Mouse (Mus musculus) liver, embryonic 14.5 days (tissue): ENCODE data around the gene Crcp.
A peak's percentile ranks its signal among the peaks of the same experiment; 100 is the strongest.

Experiments used
- CTCF ChIP-seq: IDR thresholded peaks from 2 replicates; pipeline ENCODE4 v1.5.1; 2016; ENCODE audit warnings: antibody characterized with exemption, low read depth, control low read depth
- EP300 ChIP-seq: IDR thresholded peaks from 2 replicates; pipeline ENCODE4 v1.6.1; 2016; ENCODE audit warnings: antibody characterized with exemption, low read depth

DNA sequence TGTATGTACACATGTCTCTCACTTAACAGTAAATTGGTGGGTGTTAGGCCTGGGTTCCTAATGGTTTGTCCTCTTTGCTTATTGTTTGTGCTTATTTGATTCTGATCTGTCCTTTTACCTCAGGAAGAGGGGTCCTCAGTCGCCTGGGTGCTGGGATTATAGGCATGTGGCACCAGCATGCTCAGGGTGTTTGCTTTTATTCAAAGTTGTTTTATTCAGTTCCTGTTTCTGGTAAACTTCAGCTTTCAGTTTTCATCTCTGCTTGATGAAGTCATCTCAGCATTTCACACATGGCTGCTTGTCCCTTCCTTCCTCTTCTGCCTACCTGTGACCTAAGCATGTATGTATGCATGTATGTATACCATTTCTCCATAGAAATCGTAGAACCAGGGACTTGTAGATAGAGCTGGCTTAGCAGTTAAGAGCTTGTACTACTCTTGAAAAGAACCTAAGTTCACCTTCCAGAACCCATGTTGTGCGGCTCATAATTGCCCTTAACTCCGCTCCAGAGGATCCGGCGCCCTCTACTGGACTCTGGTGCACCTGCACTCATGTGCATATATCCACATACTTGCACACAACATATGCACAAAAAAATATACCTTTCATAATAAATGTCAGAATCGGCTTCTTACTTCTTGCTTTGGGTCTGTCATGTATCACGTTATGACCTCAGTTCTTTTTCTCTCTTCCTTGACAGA is 52.2 kb downstream of the Crcp start:
- TF ChIP-seq CTCF (peak; percentile 70), EP300 (no peak)
